Mouse (Mus musculus): ENCODE measurements around the gene Cfap299.

The Cfap299 gene

DNA sequence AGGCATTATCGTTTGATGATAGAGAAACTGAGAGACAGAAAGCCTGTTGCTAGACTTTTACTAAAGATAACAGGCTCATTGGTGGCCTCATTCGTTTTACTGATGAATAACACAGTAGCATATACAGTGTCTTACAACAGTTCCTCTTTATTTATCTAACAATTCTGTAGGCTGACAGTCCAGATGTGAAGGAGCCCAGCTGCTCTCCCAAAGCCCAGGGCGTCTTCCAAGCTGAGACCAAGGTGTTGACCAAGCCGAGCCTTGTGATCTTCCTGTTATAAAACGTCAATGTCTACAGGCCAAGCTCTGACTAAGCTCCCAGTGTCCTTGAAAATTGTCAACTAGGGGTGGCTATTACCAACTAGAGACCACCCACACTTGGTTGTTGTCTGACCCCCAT lies 321.9 kb downstream of the Cfap299 start:
- DNase-seq = no peak

DNA sequence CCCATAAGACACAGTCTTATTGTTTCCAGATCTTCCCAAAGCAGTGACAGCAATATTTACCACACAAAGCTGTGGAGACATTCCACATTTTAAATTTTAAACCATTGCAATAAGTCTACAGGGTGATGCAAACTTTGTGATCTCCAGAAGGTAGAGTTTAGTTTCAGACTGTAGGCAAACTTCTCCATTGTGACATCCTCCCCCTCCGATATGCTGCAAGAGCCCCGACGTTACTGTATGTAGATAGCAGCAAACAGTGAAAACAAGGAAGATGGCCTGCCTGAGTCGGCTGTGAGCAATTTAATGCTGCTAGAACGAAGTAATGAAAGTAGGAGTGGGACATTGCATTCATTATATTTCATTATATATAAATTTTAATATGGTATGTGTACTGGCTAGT lies 359.1 kb downstream of the Cfap299 start:
- DNase-seq = no peak

- no peak for DNase-seq
Measured at GRCm38 (mm10) chr5:98692070-98692469, 363.0 kb downstream of the Cfap299 start.

- DNase-seq = no peak
Measured at GRCm38 (mm10) chr5:98696336-98696735, 367.2 kb downstream of the Cfap299 start.

- DNase-seq = no peak
Measured at GRCm38 (mm10) chr5:98703963-98704362, 374.9 kb downstream of the Cfap299 start.

- no peak for DNase-seq
Measured at GRCm38 (mm10) chr5:98706597-98706996, 377.5 kb downstream of the Cfap299 start.

DNA sequence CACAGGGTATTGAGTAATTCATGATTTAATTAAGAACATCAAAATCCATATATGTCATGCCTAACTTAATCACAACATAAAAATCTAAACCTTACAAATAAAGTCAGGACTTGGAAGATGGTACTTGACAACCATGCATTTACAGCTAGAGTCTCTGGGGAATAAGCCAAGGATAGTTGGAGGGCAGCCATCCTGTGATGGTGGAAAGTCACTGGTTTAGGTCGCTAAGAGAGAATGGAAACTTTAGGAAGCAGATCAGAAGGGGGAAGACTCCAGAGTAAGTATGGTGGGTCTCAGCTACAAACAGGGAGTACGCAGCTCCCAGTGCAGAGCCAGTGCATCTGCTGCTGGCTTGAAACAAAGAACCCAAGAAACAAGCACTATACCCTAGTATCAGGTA lies 386.3 kb downstream of the Cfap299 start:
- DNase-seq = no peak

GRCm38 (mm10) chr5:98732157-98733009 lies 403.3 kb downstream of the Cfap299 start:
- DNase-seq = peak; percentile 95

- DNase-seq = no peak
Measured at GRCm38 (mm10) chr5:98733010-98733399, 403.9 kb downstream of the Cfap299 start.

DNA sequence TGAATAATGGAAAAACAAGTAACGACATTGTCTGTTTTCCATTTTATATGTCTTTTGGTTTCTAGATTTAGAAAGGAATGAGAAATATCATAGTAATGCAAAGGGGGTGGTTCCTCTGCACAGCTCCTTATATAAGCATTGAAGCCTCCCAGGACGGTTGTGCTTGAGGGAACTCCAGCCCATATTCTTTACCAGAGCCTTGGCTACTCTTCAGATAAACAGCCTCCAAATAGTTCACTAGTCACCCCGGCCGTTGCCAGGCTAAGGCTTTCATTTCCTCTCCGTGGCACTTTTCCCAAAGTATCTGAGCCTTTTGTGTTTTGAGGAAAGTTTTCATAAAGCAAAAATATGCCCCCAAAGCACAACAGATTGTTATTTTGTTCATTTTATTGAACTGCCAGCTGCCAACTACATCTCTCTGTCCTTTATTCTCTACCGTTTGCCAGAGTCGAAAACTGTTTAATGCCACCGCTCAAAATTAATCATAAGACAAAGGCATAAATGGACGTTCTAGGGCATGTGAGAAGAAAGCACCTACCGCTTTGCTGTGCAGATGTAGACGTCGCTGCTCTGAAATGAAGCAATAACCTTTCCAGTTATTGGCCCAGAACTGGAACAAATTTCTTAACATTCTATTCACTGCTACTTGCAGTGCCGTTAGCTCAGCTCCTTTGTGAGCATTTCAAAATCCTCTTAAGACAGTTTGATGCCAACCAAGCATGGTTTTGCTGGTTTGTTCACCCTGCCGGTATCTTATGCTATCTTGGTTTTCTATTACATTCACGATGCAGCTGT lies 433.0 kb downstream of the Cfap299 start:
- no peak for DNase-seq

DNA sequence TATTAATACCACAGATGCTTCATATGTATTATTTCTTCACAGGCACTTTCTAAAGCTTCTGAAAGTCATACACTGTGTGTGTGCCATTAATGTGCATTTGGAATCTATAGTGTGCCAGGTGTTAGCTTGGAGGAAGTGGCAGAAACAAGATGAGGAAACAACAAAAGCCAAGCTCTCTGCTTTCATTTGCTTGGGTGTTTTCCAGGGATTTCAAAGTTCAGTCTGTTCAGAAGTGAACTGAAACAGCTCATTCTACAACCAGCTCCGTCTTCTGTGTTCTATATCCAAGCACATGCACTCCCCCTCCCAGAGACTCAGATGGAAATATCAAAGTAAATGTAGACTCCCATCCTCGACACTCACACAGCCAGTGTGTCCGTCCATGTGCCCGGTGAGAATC lies 449.5 kb downstream of the Cfap299 start:
- DNase-seq = no peak

DNA sequence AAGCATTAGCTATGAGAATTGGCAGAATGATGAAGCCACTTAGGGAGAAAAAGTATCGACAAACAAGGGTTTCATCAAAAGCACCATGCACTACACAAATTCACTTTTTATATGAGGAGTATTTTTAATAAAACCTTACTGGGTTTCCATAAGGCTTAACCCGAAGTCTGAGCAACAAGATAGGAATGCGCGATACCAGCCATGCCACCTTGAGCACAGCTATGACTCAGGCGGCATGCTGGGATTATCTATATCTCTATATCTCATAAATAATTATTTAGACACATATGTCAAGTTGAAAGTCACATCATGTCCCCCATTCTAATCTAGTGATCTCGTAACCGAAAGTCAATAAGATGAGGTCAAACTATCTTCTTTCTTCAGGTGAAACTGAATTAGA lies 453.0 kb downstream of the Cfap299 start:
- DNase-seq = no peak

DNA sequence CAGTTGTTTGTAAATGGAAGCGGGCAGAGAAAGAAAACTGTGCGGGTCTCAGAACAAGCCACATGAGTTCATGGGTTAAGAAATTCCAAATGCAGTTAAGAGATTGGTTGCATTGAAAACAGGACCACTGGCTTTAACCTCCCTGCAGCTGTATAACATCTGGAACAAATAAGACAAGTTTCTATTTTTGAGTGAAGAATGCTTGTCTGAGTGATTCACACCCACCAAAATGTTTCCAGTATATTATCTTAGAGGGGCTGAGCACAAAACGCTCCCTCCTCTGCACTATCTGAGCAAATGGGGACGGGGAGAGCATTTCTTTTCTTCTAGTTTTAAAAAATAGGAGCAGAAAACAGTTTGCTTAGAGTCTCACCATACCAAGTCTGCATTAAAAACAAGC lies 458.6 kb downstream of the Cfap299 start:
- DNase-seq = no peak

GRCm38 (mm10) chr5:98788568-98788967 lies 459.5 kb downstream of the Cfap299 start:
- DNase-seq = no peak

- DNase-seq = no peak
Measured at GRCm38 (mm10) chr5:98790894-98791607, 461.9 kb downstream of the Cfap299 start.

- peak; percentile 1 for DNase-seq
Measured at GRCm38 (mm10) chr5:98801495-98801894, 472.4 kb downstream of the Cfap299 start.

DNA sequence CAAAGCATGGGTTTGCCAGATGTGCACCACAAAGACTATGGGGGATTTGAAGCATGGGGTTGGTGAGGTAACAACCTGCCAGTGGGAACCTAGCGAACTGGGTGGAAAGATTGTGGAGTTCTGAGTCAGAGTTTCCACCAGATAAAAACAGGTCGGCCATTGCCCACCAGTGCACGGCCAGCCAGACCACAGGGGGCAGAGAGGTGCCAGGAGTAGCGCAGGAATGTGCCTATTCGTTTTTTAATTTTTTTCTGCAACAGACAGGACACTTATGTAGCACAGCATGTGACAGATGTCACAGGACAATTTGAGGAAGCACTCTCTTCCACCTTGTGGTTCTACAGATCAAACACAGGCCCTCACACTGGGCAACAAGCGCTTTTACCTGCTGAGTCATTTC lies 475.7 kb downstream of the Cfap299 start:
- no peak for DNase-seq

- no peak for DNase-seq
Measured at GRCm38 (mm10) chr5:98806492-98806891, 477.4 kb downstream of the Cfap299 start.

DNA sequence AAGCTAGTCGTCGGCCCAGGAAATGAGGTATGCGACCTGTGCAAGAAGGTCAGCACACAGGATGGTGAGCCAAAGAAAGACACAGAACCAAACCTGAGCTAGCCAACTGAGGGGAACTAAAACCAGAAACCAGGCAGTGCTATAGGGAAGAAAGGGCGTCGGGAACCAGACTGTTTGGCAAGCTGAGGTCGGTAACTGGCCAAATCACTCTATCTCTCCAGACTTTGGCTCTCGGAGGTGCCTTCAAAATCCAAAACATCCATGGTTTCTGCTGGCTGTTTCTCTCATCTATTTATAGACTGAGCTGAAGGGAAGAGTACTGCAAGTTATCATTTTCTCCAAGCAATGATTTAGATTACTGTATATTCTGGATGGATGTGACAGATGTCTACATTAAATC lies 477.9 kb downstream of the Cfap299 start:
- DNase-seq = no peak

GRCm38 (mm10) chr5:98807953-98808352 lies 478.8 kb downstream of the Cfap299 start:
- peak; percentile 23 for DNase-seq

DNA sequence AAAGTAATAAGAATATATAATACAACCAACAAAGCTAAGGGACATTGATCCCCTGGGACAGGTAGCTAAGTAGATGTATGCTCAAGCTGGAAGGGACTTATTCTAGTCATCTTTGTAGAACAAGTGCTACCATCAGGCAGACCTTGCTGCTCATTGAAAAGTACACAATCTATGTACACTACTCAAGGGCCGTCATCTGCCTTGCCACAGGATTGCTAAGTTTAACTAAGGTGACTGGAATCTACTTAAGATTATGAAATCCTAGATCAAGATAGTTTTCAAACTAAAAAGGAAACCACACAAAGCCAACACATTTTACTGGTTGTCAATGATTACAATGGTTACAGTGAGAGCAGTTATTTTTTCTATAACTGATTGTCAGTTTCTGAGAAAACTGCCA lies 483.3 kb downstream of the Cfap299 start:
- DNase-seq = no peak

GRCm38 (mm10) chr5:98815269-98815668 lies 486.2 kb downstream of the Cfap299 start:
- DNase-seq = no peak

DNA sequence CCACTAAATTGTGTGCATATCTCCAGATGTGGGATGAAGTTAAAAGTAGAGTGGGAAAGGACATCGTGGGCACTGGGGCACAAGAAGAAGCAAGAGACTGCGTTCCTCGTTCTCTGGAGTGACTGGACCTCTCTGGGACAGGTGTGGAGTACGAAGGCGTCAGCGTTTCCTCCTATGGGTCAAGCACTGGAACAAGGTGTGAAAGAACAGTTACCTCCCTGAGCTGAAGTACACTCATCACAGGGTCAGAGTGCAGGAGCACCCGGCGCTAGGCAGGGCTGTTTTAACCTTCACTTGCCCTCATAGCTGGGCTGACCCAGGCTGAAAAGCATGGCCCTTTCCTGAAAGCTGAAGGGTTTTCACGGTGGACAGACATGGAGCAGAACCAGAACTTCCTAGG lies 504.7 kb downstream of the Cfap299 start:
- no peak for DNase-seq

DNA sequence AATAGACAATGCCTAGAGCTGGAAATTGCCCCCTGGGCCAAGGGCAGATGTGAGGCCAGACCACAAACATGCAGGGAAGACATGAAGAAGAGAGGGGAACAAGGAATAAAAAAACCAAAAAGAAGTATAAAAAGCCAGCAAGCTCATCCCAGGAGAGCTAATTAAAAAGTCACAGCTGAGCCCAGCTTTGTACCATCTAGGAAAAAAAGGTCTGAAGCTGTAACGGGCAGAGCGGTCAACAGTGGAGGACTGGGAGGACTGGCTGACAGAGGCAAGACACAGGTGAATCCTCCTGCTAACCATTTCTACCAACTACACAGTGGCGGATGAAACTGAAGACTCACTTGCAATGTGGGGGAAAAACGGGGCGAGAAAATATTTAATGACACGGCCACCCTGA lies 505.2 kb downstream of the Cfap299 start:
- DNase-seq = no peak

Data from retina, postnatal 1 day (tissue).